Mouse (Mus musculus): ENCODE data around the gene Pes1. TPM values are rescaled to one million over a fixed set of nuclear protein-coding genes. Genes with fewer than 3 reads are reported as not detected.
A peak's percentile ranks its signal among the peaks of the same experiment; 100 is the strongest.

Gene Pes1
- total RNA-seq (2017) = 117 and 128 TPM in 2 replicates

GRCm38 (mm10) chr11:3963610-3964415 lies at the start of gene Pes1:
TSS of gene Pes1 (plus strand) at chr11:3963975.
- peak; percentile 89 to 93 for ATAC-seq (replicated peaks in 1 of 2; ENCODE audit: insufficient read depth in 1 of 2, low FRiP score in 2 of 2, low TSS enrichment in 1 of 2, low read depth in 1 of 2, poor library complexity in 2 of 2, severe bottlenecking in 2 of 2)

- ATAC-seq (replicated peaks in 1 of 2; ENCODE audit: insufficient read depth in 1 of 2, low FRiP score in 2 of 2, low TSS enrichment in 1 of 2, low read depth in 1 of 2, poor library complexity in 2 of 2, severe bottlenecking in 2 of 2) = peak; percentile 59 to 70
These were observed 49.5 kb upstream of the Pes1 start, which contains the start of gene Slc35e4 for GRCm38 (mm10) chr11:3914109-3914840. TSS of gene Slc35e4 (minus strand) at chr11:3914664.

- no peak for ATAC-seq (replicated peaks in 1 of 2; ENCODE audit: insufficient read depth in 1 of 2, low FRiP score in 2 of 2, low TSS enrichment in 1 of 2, low read depth in 1 of 2, poor library complexity in 2 of 2, severe bottlenecking in 2 of 2)
These were observed 45.0 kb upstream of the Pes1 start for GRCm38 (mm10) chr11:3918738-3919137.

- ATAC-seq (replicated peaks in 1 of 2; ENCODE audit: insufficient read depth in 1 of 2, low FRiP score in 2 of 2, low TSS enrichment in 1 of 2, low read depth in 1 of 2, poor library complexity in 2 of 2, severe bottlenecking in 2 of 2) = no peak
These were observed 43.3 kb upstream of the Pes1 start for GRCm38 (mm10) chr11:3920476-3920875.

- peak; percentile 73 to 77; a peak in 3 of 4 replicates for ATAC-seq (replicated peaks in 1 of 2; ENCODE audit: insufficient read depth in 1 of 2, low FRiP score in 2 of 2, low TSS enrichment in 1 of 2, low read depth in 1 of 2, poor library complexity in 2 of 2, severe bottlenecking in 2 of 2)
These were observed 42.4 kb upstream of the Pes1 start for GRCm38 (mm10) chr11:3921281-3921850.

- ATAC-seq (replicated peaks in 1 of 2; ENCODE audit: insufficient read depth in 1 of 2, low FRiP score in 2 of 2, low TSS enrichment in 1 of 2, low read depth in 1 of 2, poor library complexity in 2 of 2, severe bottlenecking in 2 of 2) = no peak
These were observed 41.7 kb upstream of the Pes1 start for GRCm38 (mm10) chr11:3922115-3922514.

- ATAC-seq (replicated peaks in 1 of 2; ENCODE audit: insufficient read depth in 1 of 2, low FRiP score in 2 of 2, low TSS enrichment in 1 of 2, low read depth in 1 of 2, poor library complexity in 2 of 2, severe bottlenecking in 2 of 2) = no peak
These were observed 41.0 kb upstream of the Pes1 start for GRCm38 (mm10) chr11:3922731-3923130.

- ATAC-seq (replicated peaks in 1 of 2; ENCODE audit: insufficient read depth in 1 of 2, low FRiP score in 2 of 2, low TSS enrichment in 1 of 2, low read depth in 1 of 2, poor library complexity in 2 of 2, severe bottlenecking in 2 of 2) = no peak
These were observed 37.9 kb upstream of the Pes1 start for GRCm38 (mm10) chr11:3925916-3926315.

GRCm38 (mm10) chr11:3930019-3930418 lies 33.8 kb upstream of the Pes1 start:
- peak in 1 of 2 experiments; percentile 57; a peak in 2 of 4 replicates for ATAC-seq (replicated peaks in 1 of 2; ENCODE audit: insufficient read depth in 1 of 2, low FRiP score in 2 of 2, low TSS enrichment in 1 of 2, low read depth in 1 of 2, poor library complexity in 2 of 2, severe bottlenecking in 2 of 2)

GRCm38 (mm10) chr11:3930931-3931330 lies 32.8 kb upstream of the Pes1 start:
- ATAC-seq (replicated peaks in 1 of 2; ENCODE audit: insufficient read depth in 1 of 2, low FRiP score in 2 of 2, low TSS enrichment in 1 of 2, low read depth in 1 of 2, poor library complexity in 2 of 2, severe bottlenecking in 2 of 2) = no peak

- ATAC-seq (replicated peaks in 1 of 2; ENCODE audit: insufficient read depth in 1 of 2, low FRiP score in 2 of 2, low TSS enrichment in 1 of 2, low read depth in 1 of 2, poor library complexity in 2 of 2, severe bottlenecking in 2 of 2) = peak; percentile 80 to 85
These were observed 32.1 kb upstream of the Pes1 start, which contains the start of gene Tcn2 for GRCm38 (mm10) chr11:3931511-3932211. TSS of gene Tcn2 (minus strand) at chr11:3932159.

GRCm38 (mm10) chr11:3933756-3934285 lies 30.0 kb upstream of the Pes1 start:
- ATAC-seq (replicated peaks in 1 of 2; ENCODE audit: insufficient read depth in 1 of 2, low FRiP score in 2 of 2, low TSS enrichment in 1 of 2, low read depth in 1 of 2, poor library complexity in 2 of 2, severe bottlenecking in 2 of 2) = no peak

GRCm38 (mm10) chr11:3935135-3935534 lies 28.6 kb upstream of the Pes1 start:
- ATAC-seq (replicated peaks in 1 of 2; ENCODE audit: insufficient read depth in 1 of 2, low FRiP score in 2 of 2, low TSS enrichment in 1 of 2, low read depth in 1 of 2, poor library complexity in 2 of 2, severe bottlenecking in 2 of 2) = no peak

- no peak for ATAC-seq (replicated peaks in 1 of 2; ENCODE audit: insufficient read depth in 1 of 2, low FRiP score in 2 of 2, low TSS enrichment in 1 of 2, low read depth in 1 of 2, poor library complexity in 2 of 2, severe bottlenecking in 2 of 2)
These were observed 27.5 kb upstream of the Pes1 start for GRCm38 (mm10) chr11:3936318-3936717.

GRCm38 (mm10) chr11:3937321-3937874 lies 26.4 kb upstream of the Pes1 start:
- no peak for ATAC-seq (replicated peaks in 1 of 2; ENCODE audit: insufficient read depth in 1 of 2, low FRiP score in 2 of 2, low TSS enrichment in 1 of 2, low read depth in 1 of 2, poor library complexity in 2 of 2, severe bottlenecking in 2 of 2)

GRCm38 (mm10) chr11:3941371-3941770 lies 22.4 kb upstream of the Pes1 start:
- ATAC-seq (replicated peaks in 1 of 2; ENCODE audit: insufficient read depth in 1 of 2, low FRiP score in 2 of 2, low TSS enrichment in 1 of 2, low read depth in 1 of 2, poor library complexity in 2 of 2, severe bottlenecking in 2 of 2) = no peak

- ATAC-seq (replicated peaks in 1 of 2; ENCODE audit: insufficient read depth in 1 of 2, low FRiP score in 2 of 2, low TSS enrichment in 1 of 2, low read depth in 1 of 2, poor library complexity in 2 of 2, severe bottlenecking in 2 of 2) = no peak
These were observed 17.4 kb upstream of the Pes1 start for GRCm38 (mm10) chr11:3946386-3946785.
